Mouse (Mus musculus): ENCODE results near the gene Gm45837. TPM values are rescaled to one million over a fixed set of nuclear protein-coding genes. Genes with fewer than 3 reads are reported as not detected.

The Gm45837 gene
- 111 TPM for polyA plus RNA-seq (2017; shearing (Covaris generic))

DNA sequence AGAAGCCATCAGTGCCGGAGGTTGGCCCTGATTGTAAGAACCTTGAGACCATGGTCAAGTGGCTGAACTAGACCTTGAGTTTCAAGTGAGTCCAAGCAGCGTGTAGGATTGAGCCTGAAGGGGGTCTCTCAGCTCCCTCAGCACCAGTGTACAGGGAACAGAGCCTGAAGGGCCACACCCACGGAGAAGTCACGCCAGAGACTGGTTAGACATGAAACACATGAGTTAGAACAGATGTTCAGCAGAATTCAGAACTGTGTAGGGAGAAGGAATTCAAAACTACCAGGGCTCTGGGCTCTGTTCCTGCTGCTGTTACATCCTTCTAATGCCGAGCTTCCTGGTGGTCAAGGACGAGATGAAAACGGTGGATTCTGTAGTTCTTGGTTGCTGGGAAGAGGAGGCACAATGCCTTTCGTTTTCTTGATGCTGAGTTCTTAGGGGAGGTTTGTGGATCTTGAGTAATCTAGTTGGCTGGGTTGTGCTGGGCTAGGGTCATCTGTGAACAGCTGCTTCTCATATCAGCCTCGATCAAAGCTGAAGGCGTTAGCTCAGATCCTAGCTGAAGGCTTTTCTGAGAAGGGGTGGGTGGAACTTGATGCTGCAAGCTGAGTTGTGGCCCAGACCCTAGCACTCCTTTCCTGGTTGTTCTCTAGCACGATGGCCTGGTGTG, at the start of gene Gm45837:
TSS of gene Gm45837 (plus strand) at position 620 of the 670 bp plus-strand sequence.

DNA sequence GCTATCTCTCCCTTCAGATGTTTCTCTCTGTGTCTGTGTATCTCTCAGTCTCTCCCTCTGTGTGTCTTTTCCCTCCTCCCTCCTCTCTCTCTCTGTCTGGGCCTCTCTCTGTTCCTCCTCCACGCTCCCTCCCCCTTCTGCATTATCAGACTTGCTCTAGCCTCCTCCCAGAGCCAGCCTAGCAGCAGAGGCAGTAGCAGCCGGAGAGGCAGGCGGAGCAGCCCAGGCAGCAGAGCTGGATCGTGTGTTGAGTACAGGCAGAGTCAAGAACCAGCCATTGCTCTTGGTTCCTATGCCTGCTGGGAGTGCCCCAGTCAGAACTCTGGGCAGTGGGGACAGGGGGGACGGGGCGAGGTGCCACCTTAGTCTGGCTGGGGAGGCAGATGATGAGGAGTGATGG, 10.8 kb downstream of the Gm45837 start, which contains the start of gene Pde2a:
TSS of gene Pde2a (plus strand) at position 163 of the 400 bp plus-strand sequence.

Other genes with a start within 250 kb of the Gm45837 start
- 122 TPM for gene Atg16l2, start 108.6 kb upstream of the Gm45837 start, polyA plus RNA-seq (2017; shearing (Covaris generic))
- 27.5 TPM for gene Stard10, start 93.8 kb upstream of the Gm45837 start, polyA plus RNA-seq (2017; shearing (Covaris generic))
- gene Arap1, start 62.8 kb upstream of the Gm45837 start, polyA plus RNA-seq (2017; shearing (Covaris generic)), result 59.2 TPM
- gene Pde2a, start 10.8 kb downstream of the Gm45837 start, polyA plus RNA-seq (2017; shearing (Covaris generic)), result 85.3 TPM
- gene Art2b, start 174.7 kb downstream of the Gm45837 start, polyA plus RNA-seq (2017; shearing (Covaris generic)), result 70.8 TPM